Mouse (Mus musculus): ENCODE measurements around the gene Klf11.
A peak's percentile ranks its signal among the peaks of the same experiment; 100 is the strongest.
"Not testable (repeated sequence)": the region's sequence is repeated elsewhere in the genome, so short reads cannot be mapped to it uniquely, and the experiment has no call there.

Gene Klf11

GRCm38 (mm10) chr12:24654065-24654862, 3.2 kb downstream of the Klf11 start:
- DNase-seq: peak in 1 of 2 experiments; percentile 17

- no peak for DNase-seq
Observed at GRCm38 (mm10) chr12:24656436-24656835, 5.4 kb downstream of the Klf11 start.

- DNase-seq: no peak
Observed at GRCm38 (mm10) chr12:24658998-24659397, 7.9 kb downstream of the Klf11 start.

- no peak for DNase-seq
Observed at GRCm38 (mm10) chr12:24659923-24660322, 8.8 kb downstream of the Klf11 start.

GRCm38 (mm10) chr12:24661100-24661499, 10.0 kb downstream of the Klf11 start:
- peak in 1 of 2 experiments; percentile 25 for DNase-seq

GRCm38 (mm10) chr12:24662131-24662530, 11.1 kb downstream of the Klf11 start:
- DNase-seq: no peak

- no peak for DNase-seq
Observed at GRCm38 (mm10) chr12:24680096-24680491, 29.0 kb downstream of the Klf11 start.

GRCm38 (mm10) chr12:24680492-24681285, 29.6 kb downstream of the Klf11 start:
- peak; percentile 51 to 62 for DNase-seq

- DNase-seq: no peak
Observed at GRCm38 (mm10) chr12:24681286-24682023, 30.4 kb downstream of the Klf11 start, which contains the start of gene Cys1. Gene Cys1 (minus strand): TSS chr12:24681813.

- DNase-seq: no peak
Observed at GRCm38 (mm10) chr12:24682563-24682962, 31.5 kb downstream of the Klf11 start.

- DNase-seq: no peak
Observed at GRCm38 (mm10) chr12:24683461-24683860, 32.4 kb downstream of the Klf11 start.

GRCm38 (mm10) chr12:24686038-24686695, 35.1 kb downstream of the Klf11 start:
- no peak for DNase-seq

- DNase-seq: no peak
Observed at GRCm38 (mm10) chr12:24686696-24687346, 35.7 kb downstream of the Klf11 start.

GRCm38 (mm10) chr12:24690351-24690750, 39.3 kb downstream of the Klf11 start:
- DNase-seq: no peak

GRCm38 (mm10) chr12:24696500-24697483, 45.7 kb downstream of the Klf11 start:
- DNase-seq: peak; percentile 95 to 97

- DNase-seq: no peak
Observed at GRCm38 (mm10) chr12:24697484-24698204, 46.6 kb downstream of the Klf11 start.

- DNase-seq: no peak
Observed at GRCm38 (mm10) chr12:24698514-24698913, 47.4 kb downstream of the Klf11 start.

- no peak for DNase-seq
Observed at GRCm38 (mm10) chr12:24699578-24699977, 48.5 kb downstream of the Klf11 start.

GRCm38 (mm10) chr12:24701621-24702020, 50.5 kb downstream of the Klf11 start:
- not testable (repeated sequence) for DNase-seq

- no peak for DNase-seq
Observed at GRCm38 (mm10) chr12:24703013-24703412, 51.9 kb downstream of the Klf11 start.
